Mouse (Mus musculus) limb, embryonic 11.5 days (tissue): Measurements from ENCODE around the gene Rora. TPM values are rescaled to one million over a fixed set of nuclear protein-coding genes. Genes with fewer than 3 reads are reported as not detected.
A peak's percentile ranks its signal among the peaks of the same experiment; 100 is the strongest.

Source experiments
- ATAC-seq: fragments of 200-750 bp; cut with Nextera tagmentation; 2 replicates; pipeline ENCODE4 v1.8.0; 2017; ENCODE audit warnings: low read depth; ENCODE audit not compliant: insufficient number of reproducible peaks, low FRiP score, low TSS enrichment
- DNase-seq: peaks from one replicate; pipeline ENCODE4 v3.0.0-alpha.2; 2015; ENCODE audit warnings: low spot score
- H3K27ac ChIP-seq: fragments of 300-500 bp; sonication (generic); replicated peaks from 2 replicates; pipeline ENCODE4 v1.5.1; 2014; ENCODE audit warnings: low read depth, mild to moderate bottlenecking, low read length
- H3K27me3 ChIP-seq: fragments of 300-500 bp; sonication (generic); 2 replicates; pipeline ENCODE4 v1.6.1; 2014; ENCODE audit warnings: mild to moderate bottlenecking, low read length, mixed read lengths; ENCODE audit not compliant: control insufficient read depth, insufficient read depth
- H3K36me3 ChIP-seq: fragments of 300-500 bp; sonication (generic); 2 replicates; pipeline ENCODE4 v1.6.1; 2014; ENCODE audit warnings: mild to moderate bottlenecking, low read length, moderate library complexity, mixed read lengths; ENCODE audit not compliant: control insufficient read depth, insufficient read depth
- H3K4me1 ChIP-seq: fragments of 300-500 bp; sonication (generic); 2 replicates; pipeline ENCODE4 v1.6.1; 2014; ENCODE audit warnings: low read length, mixed read lengths; ENCODE audit not compliant: control insufficient read depth, insufficient read depth
- H3K4me2 ChIP-seq: fragments of 300-500 bp; sonication (generic); 2 replicates; pipeline ENCODE4 v1.6.1; 2014; ENCODE audit warnings: low read depth, mild to moderate bottlenecking, moderate library complexity; ENCODE audit not compliant: severe bottlenecking
- H3K4me3 ChIP-seq: fragments of 300-500 bp; sonication (generic); 2 replicates; pipeline ENCODE4 v1.5.1; 2014; ENCODE audit warnings: low read depth, low read length
- H3K9ac ChIP-seq: fragments of 300-500 bp; sonication (generic); 2 replicates; pipeline ENCODE4 v1.6.1; 2014; ENCODE audit warnings: mild to moderate bottlenecking, low read length
- H3K9me3 ChIP-seq: fragments of 300-500 bp; sonication (generic); 2 replicates; pipeline ENCODE4 v1.6.1; 2016; ENCODE audit warnings: low read length; ENCODE audit not compliant: control insufficient read depth
- WGBS: fragments of 180-500 bp; shearing (Covaris S2); extraction: QIAGEN DNeasy Blood & Tissue Kit; methylation state at CpG from one replicate; pipeline ENCODE4 v1.1.7; 2014; 5-methylcytosine and 5-hydroxymethylcytosine counted together
- polyA plus RNA-seq: library from polyadenylated mRNA; unstranded; fragments of >200 nt; fragmentation: Nextera tagmentation; extraction: Ambion mirVana; gene quantifications from 2 replicates; pipeline ENCODE4 v1.2.1, GENCODE M21; 2014

Gene Rora
- polyA plus RNA-seq, 1 experiment from 2014 or later, result 3.1 TPM

GRCm38 (mm10) chr9:69226424-69226823 is 572.8 kb downstream of the Rora start:
- H3K4me2 ChIP-seq, result no peak overlapping the region
- WGBS, result 35% methylated on average over 3 of the region's 3 CpGs
- ATAC-seq, result no peak

DNA sequence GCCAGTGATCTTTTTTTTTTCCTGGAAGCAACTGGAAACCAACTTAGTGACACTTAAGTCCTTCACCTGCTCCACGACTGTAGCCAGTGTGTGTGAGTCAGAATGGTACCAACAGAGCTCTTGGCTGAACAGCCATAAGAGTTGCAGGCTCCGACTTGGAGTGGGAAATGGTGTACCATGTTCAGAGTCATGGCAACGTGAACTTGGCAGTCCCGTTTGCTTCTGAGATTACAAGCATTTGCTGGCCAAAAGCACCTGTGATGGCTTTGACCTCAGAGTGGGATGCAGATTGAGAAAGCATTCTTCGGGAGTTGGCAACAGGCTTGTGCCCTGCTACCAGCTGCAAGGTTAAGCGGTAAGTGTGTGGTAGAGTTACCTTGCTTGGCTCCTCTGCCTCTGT is 574.2 kb downstream of the Rora start:
- no peak for ATAC-seq
- H3K27me3 ChIP-seq, result no peaks in the 10 kb centered on the region
- H3K4me3 ChIP-seq, result no peak overlapping the region
- H3K9ac ChIP-seq, result no peak overlapping the region
- no peaks in the 10 kb centered on the region for H3K9me3 ChIP-seq
- H3K36me3 ChIP-seq, result no peaks in the 10 kb centered on the region
- DNase-seq, result no peak
- H3K27ac ChIP-seq, result no peak overlapping the region
- peaks cover 24% of the 10 kb centered on the region for H3K4me1 ChIP-seq
- 89% methylated on average over 6 of the region's 6 CpGs for WGBS
- H3K4me2 ChIP-seq, result no peak overlapping the region

More at GRCm38 (mm10) chr9:69226424-69226823, 572.8 kb downstream of the Rora start:
- H3K27me3 ChIP-seq, result no peaks in the 10 kb centered on the region
- H3K36me3 ChIP-seq, result no peaks in the 10 kb centered on the region
- H3K27ac ChIP-seq, result no peak overlapping the region
- no peak overlapping the region for H3K4me3 ChIP-seq
- no peak overlapping the region for H3K9ac ChIP-seq
- DNase-seq, result no peak
- no peaks in the 10 kb centered on the region for H3K9me3 ChIP-seq
- peaks cover 24% of the 10 kb centered on the region for H3K4me1 ChIP-seq

DNA sequence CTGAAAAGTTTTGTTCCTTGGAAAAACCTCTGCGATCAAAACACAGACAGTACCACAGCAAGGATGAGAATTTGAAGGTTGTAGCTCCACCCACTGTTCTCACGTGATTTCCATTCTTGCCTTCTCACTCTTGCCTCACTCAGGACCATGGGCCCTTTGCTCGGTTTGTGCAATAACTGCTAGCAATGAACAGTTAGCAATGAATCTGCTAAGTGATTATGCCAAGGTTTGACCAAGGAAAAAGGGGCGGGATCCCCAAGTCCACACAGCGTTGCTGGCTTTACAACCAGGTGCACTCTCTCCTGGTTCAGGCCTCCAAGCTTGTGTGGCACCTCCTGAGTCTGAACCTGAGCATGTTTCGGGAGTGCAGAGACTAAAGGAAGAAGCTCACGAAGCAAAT is 576.3 kb downstream of the Rora start:
- Histone ChIP-seq H3K4me1 (peaks cover 12% of the 10 kb centered on the region), H3K27ac (no peak overlapping the region), H3K27me3 (no peaks in the 10 kb centered on the region), H3K9me3 (no peaks in the 10 kb centered on the region), H3K36me3 (no peaks in the 10 kb centered on the region), H3K4me2 (no peak overlapping the region), H3K4me3 (no peak overlapping the region), H3K9ac (no peak overlapping the region)
- DNase-seq (no peak), ATAC-seq (no peak)
- WGBS, result 89% methylated on average over 7 of the region's 7 CpGs

DNA sequence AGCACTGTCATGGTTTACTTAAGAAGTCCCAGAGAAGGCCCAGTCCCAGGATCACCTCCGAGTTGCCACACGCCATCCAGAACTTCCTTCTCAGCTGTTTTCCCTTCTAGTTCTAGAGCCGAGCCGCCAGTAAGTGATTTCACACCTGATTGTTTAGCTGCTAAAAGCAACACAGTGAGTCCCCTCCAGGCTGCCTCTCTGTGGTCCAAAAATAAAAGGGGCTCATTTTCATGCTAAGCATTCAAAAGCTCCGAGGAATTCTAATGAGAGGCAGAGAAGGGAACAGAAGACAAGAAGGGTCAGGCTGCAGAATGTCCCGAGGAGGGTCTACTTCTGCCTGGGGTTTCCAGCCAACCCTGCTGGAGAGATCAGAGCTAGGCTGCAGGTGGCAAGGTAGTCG is 580.9 kb downstream of the Rora start:
- ATAC-seq, result no peak
- no peak overlapping the region for H3K27ac ChIP-seq
- no peaks in the 10 kb centered on the region for H3K36me3 ChIP-seq
- no peak overlapping the region for H3K9ac ChIP-seq
- WGBS, result 36% methylated on average over 7 of the region's 7 CpGs
- H3K9me3 ChIP-seq, result no peaks in the 10 kb centered on the region
- no peak overlapping the region for H3K4me3 ChIP-seq
- H3K4me2 ChIP-seq, result no peak overlapping the region
- no peak for DNase-seq
- H3K27me3 ChIP-seq, result no peaks in the 10 kb centered on the region
- no peaks in the 10 kb centered on the region for H3K4me1 ChIP-seq

DNA sequence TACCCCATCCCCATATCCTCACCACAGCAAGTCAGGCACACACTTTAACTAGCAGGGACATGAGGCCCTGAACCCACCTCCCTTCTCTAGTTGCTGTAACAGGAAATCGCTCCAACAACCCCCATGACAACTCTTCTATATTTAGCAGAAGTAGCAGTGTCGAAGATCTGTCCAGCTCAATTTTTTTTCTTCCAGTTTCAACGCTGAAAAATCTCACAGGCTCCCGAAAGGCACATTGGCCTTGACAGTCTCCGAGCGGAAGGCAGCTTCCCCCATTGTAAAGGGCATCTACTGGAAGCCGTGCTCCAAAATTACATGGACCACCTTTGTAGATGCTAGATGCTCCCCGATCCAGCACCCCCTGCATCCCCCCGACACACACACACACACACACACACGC is 583.7 kb downstream of the Rora start:
- no peak overlapping the region for H3K4me3 ChIP-seq
- H3K36me3 ChIP-seq, result no peaks in the 10 kb centered on the region
- no peaks in the 10 kb centered on the region for H3K9me3 ChIP-seq
- H3K27me3 ChIP-seq, result no peaks in the 10 kb centered on the region
- H3K9ac ChIP-seq, result no peak overlapping the region
- 79% methylated on average over 10 of the region's 10 CpGs for WGBS
- no peak for DNase-seq
- H3K4me1 ChIP-seq, result no peaks in the 10 kb centered on the region
- H3K4me2 ChIP-seq, result no peak overlapping the region
- H3K27ac ChIP-seq, result no peak overlapping the region
- ATAC-seq, result no peak

DNA sequence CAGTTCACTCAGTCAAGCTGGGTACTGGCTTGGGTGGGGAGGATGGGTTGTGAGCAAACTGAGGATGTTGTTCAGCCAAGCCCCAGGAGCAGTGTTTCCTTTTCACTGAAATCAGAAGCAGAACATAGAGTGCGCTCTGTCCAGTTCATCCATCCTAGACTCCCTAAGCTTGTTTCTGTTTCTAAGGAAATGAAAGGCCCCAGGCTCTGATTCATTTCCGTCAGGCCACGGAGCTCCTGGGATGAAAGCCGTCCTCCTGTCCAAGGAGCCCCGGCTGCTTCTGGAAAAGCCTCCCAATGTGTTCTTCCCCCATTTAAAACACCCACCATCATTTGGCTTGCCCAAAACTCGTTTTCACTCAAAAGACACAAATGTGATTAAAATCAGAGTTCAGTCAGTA is 589.0 kb downstream of the Rora start:
- Histone ChIP-seq H3K4me1 (peaks cover 3% of the 10 kb centered on the region; the same call in 1 of the 2 replicates), H3K27me3 (no peaks in the 10 kb centered on the region), H3K9me3 (no peaks in the 10 kb centered on the region), H3K4me2 (no peak overlapping the region), H3K4me3 (no peak overlapping the region), H3K9ac (no peak overlapping the region), H3K27ac (no peak overlapping the region), H3K36me3 (no peaks in the 10 kb centered on the region)
- 34% methylated on average over 6 of the region's 6 CpGs for whole genome bisulfite sequencing
- DNase-seq, result no peak
- ATAC-seq, result no peak

- Histone ChIP-seq H3K4me2 (no peak overlapping the region), H3K27ac (no peak overlapping the region), H3K9me3 (no peaks in the 10 kb centered on the region), H3K36me3 (no peaks in the 10 kb centered on the region), H3K4me3 (no peak overlapping the region), H3K9ac (no peak overlapping the region), H3K4me1 (peaks cover 3% of the 10 kb centered on the region; the same call in 1 of the 2 replicates), H3K27me3 (no peaks in the 10 kb centered on the region)
- WGBS, result 6% methylated on average over 6 of the region's 6 CpGs
- DNase-seq (peak; percentile 77), ATAC-seq (no peak)
Observed at GRCm38 (mm10) chr9:69243626-69244025, 590.0 kb downstream of the Rora start.

- 80% methylated on average over 3 of the region's 3 CpGs for WGBS
Observed at GRCm38 (mm10) chr9:69246225-69246624, 592.6 kb downstream of the Rora start.

DNA sequence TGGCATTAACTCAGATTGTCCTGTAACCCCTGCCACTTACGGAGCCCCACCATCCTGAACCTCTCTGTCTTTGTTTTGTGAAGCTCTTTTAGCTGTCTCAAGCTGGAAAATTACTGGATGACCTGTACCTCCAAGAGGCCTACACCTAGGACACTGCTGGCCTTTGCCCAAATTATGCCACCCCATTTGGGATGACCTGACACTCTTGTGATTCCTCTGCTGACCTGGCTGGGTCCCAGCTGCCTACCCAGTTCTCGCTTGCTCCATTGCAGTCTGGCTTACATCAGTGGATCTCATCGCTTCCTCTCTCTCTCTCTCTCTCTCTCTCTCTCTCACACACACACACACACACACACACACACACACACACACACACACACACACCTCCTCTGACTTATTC is 596.0 kb downstream of the Rora start:
- ATAC-seq (no peak), DNase-seq (no peak)
- Histone ChIP-seq H3K4me1 (no peaks in the 10 kb centered on the region), H3K9me3 (no peaks in the 10 kb centered on the region), H3K9ac (no peak overlapping the region), H3K36me3 (no peaks in the 10 kb centered on the region), H3K27me3 (no peaks in the 10 kb centered on the region), H3K4me2 (no peak overlapping the region), H3K27ac (no peak overlapping the region), H3K4me3 (no peak overlapping the region)
- WGBS, result 95% methylated on average over 3 of the region's 3 CpGs

More at GRCm38 (mm10) chr9:69246225-69246624, 592.6 kb downstream of the Rora start:
- no peaks in the 10 kb centered on the region for H3K9me3 ChIP-seq
- ATAC-seq (no peak), DNase-seq (no peak)
- no peak overlapping the region for H3K4me3 ChIP-seq
- H3K4me1 ChIP-seq, result peaks cover 3% of the 10 kb centered on the region; the same call in 1 of the 2 replicates
- H3K36me3 ChIP-seq, result no peaks in the 10 kb centered on the region
- no peak overlapping the region for H3K9ac ChIP-seq
- no peak overlapping the region for H3K4me2 ChIP-seq
- H3K27me3 ChIP-seq, result no peaks in the 10 kb centered on the region
- H3K27ac ChIP-seq, result no peak overlapping the region
